12 mouse cellular contexts compared by ENCODE assay signal in genomic region chr2:17335451-17335850, GRCm38 (mm10).
DNase-seq lines count a peak whose midpoint lies in the region; ATAC-seq and TF ChIP-seq lines count a peak whose summit lies in the region.
"Had no signal": no experiment of that assay in that cellular context is flagged by ENCODE, and none has a peak within 500 bp of the region (broad histone marks: within the 10 kb centered on the region; RNA-seq: fewer than 3 reads in every experiment).

No protein-coding gene starts in this region.

- no peak overlapping the region for H3K4me3 ChIP-seq in heart, embryonic 11.5 days (ENCODE audit: low read depth, low read length)
- no peak overlapping the region for H3K4me3 ChIP-seq in forebrain, postnatal 0 days (ENCODE audit: low read depth, low read length)
- H3K4me3 ChIP-seq: hindbrain, embryonic 13.5 days; lung, embryonic 15.5 days had no signal

- H3K27me3 ChIP-seq in heart, embryonic 11.5 days (ENCODE audit: control insufficient read depth, insufficient read depth, low read length), result no peaks in the 10 kb centered on the region
- H3K27me3 ChIP-seq in forebrain, postnatal 0 days (ENCODE audit: insufficient read depth, low read length), result no peaks in the 10 kb centered on the region
- H3K27me3 ChIP-seq: hindbrain, embryonic 13.5 days; lung, embryonic 15.5 days had no signal

- H3K9me3 ChIP-seq in heart, embryonic 11.5 days (replicated peaks; ENCODE audit: control insufficient read depth, low read length), result no peaks in the 10 kb centered on the region
- no peaks in the 10 kb centered on the region for H3K9me3 ChIP-seq in forebrain, postnatal 0 days (ENCODE audit: low read length)
- H3K9me3 ChIP-seq: hindbrain, embryonic 13.5 days; lung, embryonic 15.5 days had no signal

- TF ChIP-seq CTCF in forebrain, postnatal 0 days (IDR thresholded peaks at IDR 0.05; ENCODE audit: low read depth), result no peak

- H3K4me1 ChIP-seq in heart, embryonic 11.5 days (ENCODE audit: control insufficient read depth, insufficient read depth, low read length), result no peaks in the 10 kb centered on the region
- H3K4me1 ChIP-seq in forebrain, postnatal 0 days (ENCODE audit: insufficient read depth), result no peaks in the 10 kb centered on the region
- H3K4me1 ChIP-seq: hindbrain, embryonic 13.5 days; lung, embryonic 15.5 days had no signal

- 79% methylated on average over 5 of the region's 5 CpGs for WGBS in heart, embryonic 11.5 days (ENCODE audit: insufficient replicate concordance)
- 80% methylated on average over 5 of the region's 5 CpGs for WGBS in forebrain, postnatal 0 days

- no peak for ATAC-seq in heart, embryonic 11.5 days (replicated peaks; ENCODE audit: insufficient number of reproducible peaks, low FRiP score, low TSS enrichment)
- no peak for ATAC-seq in forebrain, postnatal 0 days
- no peak for ATAC-seq in granulocyte monocyte progenitor cell, adult 5-6 weeks (replicated peaks; ENCODE audit: poor library complexity, severe bottlenecking)
- ATAC-seq: CD4-positive, CD25-positive, alpha-beta regulatory T cell, adult 4 months had no signal

- no peaks in the 10 kb centered on the region for H3K36me3 ChIP-seq in heart, embryonic 11.5 days (ENCODE audit: control insufficient read depth, insufficient read depth, low read length)
- H3K36me3 ChIP-seq in forebrain, postnatal 0 days (ENCODE audit: insufficient read depth), result no peaks in the 10 kb centered on the region
- H3K36me3 ChIP-seq: hindbrain, embryonic 13.5 days; lung, embryonic 15.5 days had no signal

- H3K27ac ChIP-seq in heart, embryonic 11.5 days (ENCODE audit: low read depth, low read length), result no peak overlapping the region
- H3K27ac ChIP-seq in forebrain, postnatal 0 days (ENCODE audit: low read depth, low read length), result no peak overlapping the region
- H3K27ac ChIP-seq: hindbrain, embryonic 13.5 days; lung, embryonic 15.5 days had no signal

- peak; percentile 19 to 46 for DNase-seq in heart, adult 9 months (ENCODE audit: low spot score in 2 of 2)
- peak; percentile 25 for DNase-seq in adrenal gland, postnatal 10 days
- peak; percentile 85 for DNase-seq in cerebellum, adult 9-10 months
- peak; percentile 13 to 25 for DNase-seq in layer of hippocampus, adult 8-10 months (ENCODE audit: low spot score in 2 of 2)
- DNase-seq in forebrain, postnatal 0 days, result no peak
- no peak for DNase-seq in T-cell, adult 2 months (ENCODE audit: low spot score)
- DNase-seq: thymus, postnatal 14 days had no signal

- no peak overlapping the region for H3K9ac ChIP-seq in heart, embryonic 11.5 days (ENCODE audit: low read depth, low read length)
- H3K9ac ChIP-seq in forebrain, postnatal 0 days, result no peak overlapping the region
- H3K9ac ChIP-seq: hindbrain, embryonic 13.5 days; lung, embryonic 15.5 days had no signal

- no peak overlapping the region for H3K4me2 ChIP-seq in heart, embryonic 11.5 days
- no peak overlapping the region for H3K4me2 ChIP-seq in forebrain, postnatal 0 days (ENCODE audit: low read depth)
- H3K4me2 ChIP-seq: hindbrain, embryonic 13.5 days; lung, embryonic 15.5 days had no signal

Comparison
In these comparisons a context has a peak if more than half of its experiments do, and no peak if none do; other contexts are left out.
1. DNase-seq: peak in heart, adult 9 months (2 of 2), adrenal gland, postnatal 10 days (single experiment), cerebellum, adult 9-10 months (single experiment) and layer of hippocampus, adult 8-10 months (2 of 2); none in forebrain, postnatal 0 days (single experiment) and T-cell, adult 2 months (single experiment).